Mouse (Mus musculus): ENCODE measurements at regions not wholly inside any gene's neighbourhood (a gene's known extent, or its start where the extent isn't known, plus 50 kb on each side); places are given as distances from the start of the nearest gene placed in this dataset.
"Not testable (repeated sequence)": the region's sequence is repeated elsewhere in the genome, so short reads cannot be mapped to it uniquely, and the experiment has no call there.

GRCm38 (mm10) chr17:93067850-93068249, 131.0 kb upstream of the Adcyap1 start:
- peak; percentile 29 for TF ChIP-seq CTCF (IDR thresholded peaks at IDR 0.05)
- TF ChIP-seq EP300 (IDR thresholded peaks at IDR 0.05): not testable (repeated sequence)

Measured in lung, postnatal 0 days (tissue).